Mouse (Mus musculus): ENCODE results near the gene Cckbr. TPM values are rescaled to one million over a fixed set of nuclear protein-coding genes. Genes with fewer than 3 reads are reported as not detected.
A peak's percentile ranks its signal among the peaks of the same experiment; 100 is the strongest.
"Not testable (repeated sequence)": the region's sequence is repeated elsewhere in the genome, so short reads cannot be mapped to it uniquely, and the experiment has no call there.

The Cckbr gene
- total and polyA plus RNA-seq, 3 experiments, result not detected

GRCm38 (mm10) chr7:105411874-105412632 is 13.5 kb upstream of the Cckbr start:
- H3K4me1 ChIP-seq (ENCODE audit: control insufficient read depth in 1 of 2, insufficient read depth in 2 of 2, low read length in 2 of 2); H3K27ac ChIP-seq (ENCODE audit: control insufficient read depth, low read depth, low read length): not testable (repeated sequence)
- peak; percentile 59 for DNase-seq (ENCODE audit: low read depth, low spot score)

DNA sequence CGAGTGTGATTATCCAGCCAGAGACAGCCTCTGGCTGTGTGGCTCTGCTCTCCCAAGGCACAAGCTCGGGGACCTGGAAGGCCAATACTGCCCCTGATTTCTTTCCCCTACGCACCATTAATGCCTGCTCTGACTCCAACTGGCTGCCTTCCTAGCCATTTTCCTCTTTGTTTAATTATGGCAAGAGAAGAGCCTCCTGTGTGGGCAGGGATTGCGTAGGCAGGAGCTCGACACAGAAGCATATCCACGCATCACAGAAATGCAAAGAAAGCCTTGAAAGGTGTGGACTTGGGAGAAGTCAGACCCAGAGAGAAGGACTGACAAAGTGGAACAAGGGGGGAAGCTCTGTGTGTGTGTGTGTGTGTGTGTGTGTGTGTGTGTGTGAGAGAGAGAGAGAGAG is 11.1 kb upstream of the Cckbr start:
- H3K9ac ChIP-seq (ENCODE audit: control insufficient read depth, low read depth, low read length, poor library complexity, severe bottlenecking), result no peak overlapping the region
- H3K4me3 ChIP-seq (ENCODE audit: control insufficient read depth in 1 of 2, insufficient read depth in 1 of 2, low read depth in 2 of 2, low read length in 2 of 2), result no peak overlapping the region
- no peak for DNase-seq (ENCODE audit: low read depth, low spot score)
- TF ChIP-seq SMC3 (IDR thresholded peaks at IDR 0.05; ENCODE audit: low read depth, low read length) (no peak), E2F4 (IDR thresholded peaks at IDR 0.05; ENCODE audit: borderline replicate concordance, low read depth, low read length) (no peak), POLR2A (IDR thresholded peaks at IDR 0.05; ENCODE audit: control insufficient read depth in 1 of 2, insufficient read depth in 1 of 2, low read depth in 1 of 2, low read length in 2 of 2, poor library complexity in 1 of 2) (no peak), CHD1 (IDR thresholded peaks at IDR 0.05; ENCODE audit: low read depth, low read length) (no peak), GABPA (IDR thresholded peaks at IDR 0.05; ENCODE audit: low read depth, low read length) (no peak), USF2 (IDR thresholded peaks at IDR 0.05; ENCODE audit: borderline replicate concordance in 1 of 2, insufficient read depth in 1 of 2, low read depth in 1 of 2, low read length in 2 of 2) (no peak), JUND (IDR thresholded peaks at IDR 0.05; ENCODE audit: low read depth, low read length) (no peak), ZKSCAN1 (IDR thresholded peaks at IDR 0.05; ENCODE audit: low read depth, low read length) (no peak), MYB (IDR thresholded peaks at IDR 0.05; ENCODE audit: low read depth, low read length) (no peak), NRF1 (IDR thresholded peaks at IDR 0.05; ENCODE audit: insufficient read depth, low read depth, low read length, poor library complexity, severe bottlenecking) (no peak), ETS1 (IDR thresholded peaks at IDR 0.05; ENCODE audit: low read depth, low read length) (no peak), RAD21 (IDR thresholded peaks at IDR 0.05; ENCODE audit: low read depth, low read length) (no peak), SIN3A (IDR thresholded peaks at IDR 0.05; ENCODE audit: low read length) (no peak), TBP (IDR thresholded peaks at IDR 0.05; ENCODE audit: low read depth, low read length) (no peak), GATA1 (IDR thresholded peaks at IDR 0.05; ENCODE audit: low read depth, low read length) (no peak), KAT2A (conservative IDR thresholded peaks at IDR 0.05; ENCODE audit: low read depth, low read length) (no peak), EP300 (IDR thresholded peaks at IDR 0.05; ENCODE audit: low read depth in 1 of 2, low read length in 2 of 2) (no peak), TCF12 (IDR thresholded peaks at IDR 0.05; ENCODE audit: low read depth, low read length) (no peak)
- no peaks in the 10 kb centered on the region for H3K4me1 ChIP-seq (ENCODE audit: control insufficient read depth in 1 of 2, insufficient read depth in 2 of 2, low read length in 2 of 2)
- no peaks in the 10 kb centered on the region for H3K9me3 ChIP-seq (replicated peaks; ENCODE audit: insufficient read depth, low read length)
- H3K27me3 ChIP-seq (ENCODE audit: control insufficient read depth in 1 of 2, insufficient read depth in 2 of 2, low read length in 2 of 2), result peaks cover 0 to 2% of the 10 kb centered on the region in 2 experiments; a peak in 1 of 4 replicates
- no peaks in the 10 kb centered on the region for H3K79me2 ChIP-seq (ENCODE audit: control insufficient read depth, insufficient read depth, low read length, poor library complexity)
- H3K27ac ChIP-seq (ENCODE audit: control insufficient read depth, low read depth, low read length), result no peak overlapping the region
- no peaks in the 10 kb centered on the region for H3K36me3 ChIP-seq (ENCODE audit: control insufficient read depth in 1 of 2, insufficient read depth in 2 of 2, low read length in 2 of 2)

More at GRCm38 (mm10) chr7:105411874-105412632, 13.5 kb upstream of the Cckbr start:
- H3K27me3 ChIP-seq (ENCODE audit: control insufficient read depth in 1 of 2, insufficient read depth in 2 of 2, low read length in 2 of 2); H3K9ac ChIP-seq (ENCODE audit: control insufficient read depth, low read depth, low read length, poor library complexity, severe bottlenecking); H3K79me2 ChIP-seq (ENCODE audit: control insufficient read depth, insufficient read depth, low read length, poor library complexity); H3K36me3 ChIP-seq (ENCODE audit: control insufficient read depth in 1 of 2, insufficient read depth in 2 of 2, low read length in 2 of 2); H3K4me3 ChIP-seq (ENCODE audit: control insufficient read depth in 1 of 2, insufficient read depth in 1 of 2, low read depth in 2 of 2, low read length in 2 of 2); H3K9me3 ChIP-seq (replicated peaks; ENCODE audit: insufficient read depth, low read length): not testable (repeated sequence)
- TF ChIP-seq SMC3 (IDR thresholded peaks at IDR 0.05; ENCODE audit: low read depth, low read length) (peak; percentile 79), CTCF (IDR thresholded peaks at IDR 0.05 in 2 of 3, conservative IDR thresholded peaks at IDR 0.05 in 1 of 3; ENCODE audit: control insufficient read depth in 1 of 3, insufficient read depth in 1 of 3, low read depth in 2 of 3, low read length in 3 of 3, poor library complexity in 1 of 3, severe bottlenecking in 1 of 3) (peak; percentile 85 to 93 (median 86)), RAD21 (IDR thresholded peaks at IDR 0.05; ENCODE audit: low read depth, low read length) (peak; percentile 49), ZC3H11A (IDR thresholded peaks at IDR 0.05; ENCODE audit: low read depth, low read length) (peak; percentile 23; the same call in 1 of the 2 replicates)
